Mouse (Mus musculus) layer of hippocampus, adult 8-10 months (tissue): ENCODE measurements around the gene Pigc. TPM values are rescaled to one million over a fixed set of nuclear protein-coding genes. Genes with fewer than 3 reads are reported as not detected.

Source experiments
- DNase-seq, 2 experiments: peaks; one replicate each; pipeline ENCODE4 v3.0.0; 2022; ENCODE audit warnings: low spot score in 2 of 2
- total RNA-seq, 4 experiments: library from RNA; stranded (reverse); gene quantifications; 2 replicates each; pipeline ENCODE4 v1.2.4; 2022

The Pigc gene
- total RNA-seq, 4 experiments from 2014 or later, result 13.1 to 18.0 (median 14.7) TPM

GRCm38 (mm10) chr1:161976255-161977182 is 7.5 kb downstream of the Pigc start:
- peak; percentile 70 to 80 for DNase-seq

- DNase-seq, result no peak
Observed at GRCm38 (mm10) chr1:161977331-161977730, 8.3 kb downstream of the Pigc start.

GRCm38 (mm10) chr1:161978173-161978700 is 9.3 kb downstream of the Pigc start:
- DNase-seq, result no peak

GRCm38 (mm10) chr1:161979536-161979935 is 10.6 kb downstream of the Pigc start, which contains the start of gene 4930558K02Rik:
Gene 4930558K02Rik, minus strand, starts transcription at chr1:161979636.
- DNase-seq, result no peak

- DNase-seq, result no peak
Observed at GRCm38 (mm10) chr1:161980046-161980445, 11.1 kb downstream of the Pigc start.

GRCm38 (mm10) chr1:161980626-161981298 is 11.8 kb downstream of the Pigc start:
- DNase-seq, result no peak

GRCm38 (mm10) chr1:161983451-161983850 is 14.5 kb downstream of the Pigc start:
- DNase-seq, result no peak

GRCm38 (mm10) chr1:161983979-161984566 is 15.1 kb downstream of the Pigc start:
- no peak for DNase-seq

- DNase-seq, result no peak
Observed at GRCm38 (mm10) chr1:161990684-161991578, 21.9 kb downstream of the Pigc start.

GRCm38 (mm10) chr1:161991846-161992245 is 22.9 kb downstream of the Pigc start:
- DNase-seq, result no peak

GRCm38 (mm10) chr1:161992389-161992788 is 23.4 kb downstream of the Pigc start:
- DNase-seq, result no peak

GRCm38 (mm10) chr1:161998781-161999180 is 29.8 kb downstream of the Pigc start:
- DNase-seq, result no peak

GRCm38 (mm10) chr1:161999338-161999737 is 30.4 kb downstream of the Pigc start:
- DNase-seq, result no peak

- DNase-seq, result peak; percentile 73 to 77
Observed at GRCm38 (mm10) chr1:161999882-162000371, 30.9 kb downstream of the Pigc start.

- no peak for DNase-seq
Observed at GRCm38 (mm10) chr1:162001328-162001727, 32.3 kb downstream of the Pigc start.

- DNase-seq, result no peak
Observed at GRCm38 (mm10) chr1:162003729-162004517, 34.9 kb downstream of the Pigc start.

- no peak for DNase-seq
Observed at GRCm38 (mm10) chr1:162004518-162004780, 35.5 kb downstream of the Pigc start.

GRCm38 (mm10) chr1:162004821-162005770 is 36.1 kb downstream of the Pigc start:
- no peak for DNase-seq

- no peak for DNase-seq
Observed at GRCm38 (mm10) chr1:162006109-162006508, 37.1 kb downstream of the Pigc start.
